Mouse (Mus musculus) cerebellum, adult 2 months (tissue): ENCODE measurements around the gene Gli2.

ENCODE experiments used
- CTCF ChIP-seq: fragments of 200-500 bp; IDR thresholded peaks from 2 replicates; pipeline ENCODE4 v1.5.1; 2011; ENCODE audit warnings: low read depth, mild to moderate bottlenecking, control low read depth, low read length, moderate library complexity, borderline replicate concordance; ENCODE audit not compliant: insufficient read depth
- POLR2A ChIP-seq: fragments of 200-500 bp; IDR thresholded peaks from 2 replicates; pipeline ENCODE4 v1.6.1; 2011; ENCODE audit warnings: low read length, control low read depth, borderline replicate concordance; ENCODE audit not compliant: insufficient read depth

DNA sequence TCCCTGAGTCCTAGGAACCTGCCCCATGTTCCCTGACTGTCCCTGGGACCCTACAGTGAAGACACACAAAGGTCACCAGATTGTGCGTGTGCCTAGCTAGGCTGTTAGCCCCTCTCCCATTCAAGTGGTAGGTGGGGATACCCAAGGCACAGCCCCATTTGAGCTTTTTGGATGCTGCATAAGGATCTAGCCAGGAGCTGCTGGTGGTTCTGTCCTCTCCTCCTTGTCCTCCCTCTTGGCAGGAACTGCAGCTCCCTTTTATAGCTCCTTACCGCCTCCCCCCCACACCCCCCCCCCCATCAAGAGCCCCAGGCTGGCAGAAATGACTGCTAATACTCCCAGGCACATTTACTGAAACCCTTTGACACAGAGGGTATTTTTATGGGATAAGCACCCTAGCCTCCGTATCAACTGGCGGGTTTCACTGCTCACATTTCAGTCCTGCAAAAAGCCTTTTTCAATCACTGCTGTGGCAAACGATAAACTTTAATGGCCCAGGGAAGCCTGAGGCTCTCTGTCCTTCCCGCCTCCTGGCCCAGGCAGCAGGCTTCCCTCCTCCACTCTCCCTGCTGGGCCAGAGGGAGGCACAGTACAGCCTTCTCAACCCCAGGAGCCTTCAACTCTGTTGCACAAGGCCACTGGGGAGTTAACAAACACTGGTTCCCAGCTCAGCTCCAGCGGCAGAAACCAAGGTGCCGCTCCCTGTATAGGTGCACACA lies 151.4 kb downstream of the Gli2 start:
- TF ChIP-seq CTCF (no peak), POLR2A (no peak)
